Mouse (Mus musculus) naive thymus-derived CD4-positive, alpha-beta T cell, adult 2 months (primary cell): Measurements from ENCODE around the gene Plscr4.

Source experiments
- DNase-seq: peaks from one replicate; pipeline ENCODE4 v3.0.0-alpha.2; 2011; ENCODE audit warnings: low read depth

The Plscr4 gene

GRCm38 (mm10) chr9:92457261-92458058 lies at the start of gene Plscr4:
Gene Plscr4 (plus strand): TSS chr9:92457373.
- peak; percentile 7 for DNase-seq

GRCm38 (mm10) chr9:92410225-92410624 lies 46.9 kb upstream of the Plscr4 start:
- no peak for DNase-seq

DNA sequence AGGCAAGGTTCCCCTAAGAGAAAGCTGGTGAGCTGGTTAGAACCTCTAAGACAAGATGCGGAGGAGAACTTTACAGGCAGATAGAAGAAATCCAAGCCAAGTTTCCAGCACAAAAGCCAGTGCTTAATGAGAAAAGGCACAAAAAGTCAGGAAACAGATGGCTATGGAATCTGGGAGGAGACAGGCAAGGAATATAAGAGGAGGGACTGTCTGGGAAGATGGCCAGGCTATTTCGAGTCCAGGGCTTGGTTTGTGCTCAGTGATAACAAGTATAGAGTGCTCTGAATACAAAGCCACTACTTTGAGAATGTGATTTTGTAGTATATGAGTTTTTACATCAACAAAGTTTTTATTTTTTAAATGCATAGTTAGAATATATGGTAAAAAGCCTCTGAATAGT lies 45.1 kb upstream of the Plscr4 start:
- DNase-seq: no peak

- DNase-seq: no peak
Observed at GRCm38 (mm10) chr9:92413684-92414083, 43.5 kb upstream of the Plscr4 start.

- no peak for DNase-seq
Observed at GRCm38 (mm10) chr9:92437781-92438180, 19.4 kb upstream of the Plscr4 start.

- no peak for DNase-seq
Observed at GRCm38 (mm10) chr9:92441468-92441867, 15.7 kb upstream of the Plscr4 start.

DNA sequence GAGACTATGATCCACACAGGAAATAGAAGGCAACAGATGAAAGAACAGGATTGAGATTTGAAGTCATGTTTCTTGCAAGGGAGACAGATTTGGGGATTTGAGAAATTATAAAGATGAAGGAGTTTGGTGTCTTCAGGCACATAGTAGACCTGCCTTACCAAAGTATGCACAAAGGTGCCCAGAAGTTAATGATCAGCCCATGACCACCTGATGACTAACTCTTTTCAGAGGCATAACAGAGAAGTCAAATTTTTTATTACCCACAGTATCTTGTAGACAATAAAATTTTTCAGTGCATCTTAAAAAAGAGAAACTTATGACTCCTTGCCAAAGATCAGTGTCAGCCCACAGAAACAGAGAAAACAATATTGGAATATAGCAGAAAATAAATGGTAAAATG lies 12.6 kb upstream of the Plscr4 start:
- DNase-seq: no peak

DNA sequence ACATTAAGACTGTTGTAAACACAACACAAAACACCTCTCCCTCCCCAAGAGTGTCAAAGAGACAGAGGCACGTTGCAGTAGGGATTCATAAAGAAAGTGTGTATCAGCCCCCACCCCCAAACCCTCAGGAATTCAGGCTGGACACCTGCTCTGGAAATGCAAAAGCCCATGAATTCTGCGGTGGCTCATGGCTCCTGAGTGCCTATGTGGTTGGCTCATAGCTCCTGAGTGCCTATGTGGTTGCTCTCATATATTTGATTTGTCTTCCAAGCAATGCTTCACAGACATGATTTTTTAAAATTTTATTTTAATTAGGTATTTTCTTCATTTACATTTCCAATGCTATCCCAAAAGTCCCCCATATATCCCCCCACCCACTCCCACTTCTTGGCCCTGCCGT lies 568 bp upstream of the Plscr4 start:
- DNase-seq: no peak

- DNase-seq: peak; percentile 6
Observed at GRCm38 (mm10) chr9:92458059-92458402, 858 bp downstream of the Plscr4 start.

- peak; percentile 2 for DNase-seq
Observed at GRCm38 (mm10) chr9:92458418-92458817, 1.2 kb downstream of the Plscr4 start.

DNA sequence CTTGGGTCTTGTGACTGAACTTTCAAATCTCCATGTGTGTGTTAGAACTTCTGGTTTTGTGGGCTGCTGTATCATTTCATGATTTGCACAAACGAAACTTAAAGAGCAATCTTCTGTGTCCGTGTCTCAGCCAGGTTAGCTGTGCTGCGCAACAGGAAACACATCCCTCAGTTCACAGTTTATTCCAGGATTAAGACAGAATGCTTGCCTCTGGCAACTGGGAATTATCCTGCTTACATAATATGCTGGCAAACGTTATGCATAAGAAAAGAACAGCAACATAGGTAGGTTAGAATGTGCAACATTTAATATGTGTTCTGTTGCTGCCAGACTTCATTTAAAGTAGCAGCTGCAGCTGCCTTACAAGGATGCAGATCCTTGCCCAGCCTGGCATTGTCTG lies 10.6 kb downstream of the Plscr4 start:
- no peak for DNase-seq

- no peak for DNase-seq
Observed at GRCm38 (mm10) chr9:92472256-92472855, 15.2 kb downstream of the Plscr4 start.

GRCm38 (mm10) chr9:92473178-92473577 lies 16.0 kb downstream of the Plscr4 start:
- no peak for DNase-seq

DNA sequence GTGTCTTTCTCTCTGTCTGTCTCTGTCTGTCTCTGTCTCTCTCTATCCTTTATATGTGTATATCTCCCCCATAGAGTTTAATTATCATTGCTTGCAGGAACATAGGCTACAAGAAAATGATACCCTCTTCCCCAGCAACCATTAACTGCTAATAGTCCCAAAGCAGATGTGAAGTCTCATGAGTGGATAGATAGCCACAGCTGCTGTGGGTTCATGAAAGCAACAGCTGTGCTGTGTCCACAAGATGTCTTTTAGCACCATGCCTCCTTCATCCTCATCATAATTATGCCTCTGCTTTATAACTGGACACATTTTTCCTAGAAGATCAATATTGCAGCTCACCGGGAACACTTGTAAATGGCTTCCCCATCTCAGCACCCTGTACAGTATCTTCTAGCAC lies 17.1 kb downstream of the Plscr4 start:
- DNase-seq: no peak

DNA sequence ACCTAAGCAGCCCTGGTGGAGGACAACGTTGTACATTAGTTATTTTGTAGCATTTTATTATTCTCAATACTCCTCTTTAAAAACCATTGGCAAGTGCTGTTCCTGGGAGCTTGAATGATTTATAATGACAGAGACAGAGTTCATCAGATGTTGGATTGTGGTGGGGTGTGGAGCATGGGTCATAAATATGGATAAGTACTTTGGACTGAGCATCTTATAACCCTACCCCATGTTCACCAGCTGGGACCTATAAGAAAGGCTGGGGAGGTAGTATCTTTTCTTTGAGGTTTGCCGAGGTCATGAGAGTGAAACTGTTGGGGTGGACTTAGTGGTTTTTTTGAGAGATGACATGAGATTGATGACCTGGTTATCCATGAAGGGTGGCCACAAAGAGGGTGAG lies 24.5 kb downstream of the Plscr4 start:
- no peak for DNase-seq

DNA sequence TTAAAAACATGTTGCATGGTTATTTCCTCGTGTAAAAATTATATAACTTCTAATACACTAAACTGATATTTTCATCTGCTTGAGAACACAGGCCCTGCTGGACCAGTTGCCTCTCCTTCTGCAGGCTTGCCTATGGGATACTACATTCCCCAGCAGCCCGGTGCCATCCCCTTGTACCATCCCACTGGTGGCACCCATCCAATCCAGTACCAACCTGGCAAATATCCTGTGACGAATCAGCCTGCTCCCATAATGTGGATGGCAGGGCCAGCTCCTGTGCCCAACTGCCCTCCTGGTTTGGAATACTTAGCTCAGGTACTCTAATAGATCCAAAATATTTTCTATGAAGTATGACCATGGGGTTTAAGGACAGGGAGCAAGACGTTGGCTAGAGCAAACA lies 25.4 kb downstream of the Plscr4 start:
- DNase-seq: no peak

DNA sequence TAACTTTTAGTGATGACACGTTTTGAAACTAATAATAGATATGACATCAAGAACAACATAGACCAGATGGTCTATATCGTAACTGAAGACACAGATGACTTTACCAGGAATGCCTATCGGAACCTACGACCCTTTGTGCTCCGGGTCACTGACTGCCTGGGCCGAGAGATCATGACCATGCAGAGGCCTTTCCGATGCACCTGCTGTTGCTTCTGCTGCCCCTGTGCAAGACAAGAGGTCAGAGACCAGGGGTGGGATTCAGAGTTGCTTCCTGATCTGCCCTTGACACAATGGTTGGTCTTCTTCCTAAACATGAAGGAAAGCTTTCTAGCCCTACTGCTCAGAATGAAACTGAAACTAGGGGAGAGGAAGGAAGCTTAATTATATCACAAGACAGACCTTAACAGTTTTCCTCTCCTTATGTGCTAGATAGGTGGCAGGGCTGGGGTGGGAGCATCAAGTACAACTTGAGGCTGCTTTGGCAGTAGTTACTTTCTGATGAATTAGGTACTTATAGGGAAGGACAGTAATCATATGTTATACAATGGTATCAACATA lies 27.6 kb downstream of the Plscr4 start:
- no peak for DNase-seq

- DNase-seq: no peak
Observed at GRCm38 (mm10) chr9:92489857-92490256, 32.7 kb downstream of the Plscr4 start.

DNA sequence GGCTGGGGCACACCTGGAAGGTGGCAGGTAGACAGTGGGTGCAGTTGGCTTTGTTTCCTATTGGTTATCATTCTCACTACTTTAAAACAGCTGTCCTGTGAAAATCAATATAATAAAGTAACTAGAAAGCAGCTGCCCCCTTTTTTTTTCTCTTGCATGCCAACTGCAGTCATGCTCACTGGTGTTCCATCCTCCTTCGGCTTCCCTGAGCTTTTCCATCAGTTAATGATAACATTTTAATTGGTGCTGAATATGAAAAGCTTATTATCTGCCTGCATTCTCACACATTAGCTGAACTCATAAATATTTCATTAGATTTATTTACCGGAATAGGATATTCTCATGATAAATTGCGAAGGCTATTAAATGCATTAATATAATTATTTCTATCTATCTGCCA lies 33.1 kb downstream of the Plscr4 start:
- DNase-seq: no peak

- no peak for DNase-seq
Observed at GRCm38 (mm10) chr9:92491274-92491673, 34.1 kb downstream of the Plscr4 start.

DNA sequence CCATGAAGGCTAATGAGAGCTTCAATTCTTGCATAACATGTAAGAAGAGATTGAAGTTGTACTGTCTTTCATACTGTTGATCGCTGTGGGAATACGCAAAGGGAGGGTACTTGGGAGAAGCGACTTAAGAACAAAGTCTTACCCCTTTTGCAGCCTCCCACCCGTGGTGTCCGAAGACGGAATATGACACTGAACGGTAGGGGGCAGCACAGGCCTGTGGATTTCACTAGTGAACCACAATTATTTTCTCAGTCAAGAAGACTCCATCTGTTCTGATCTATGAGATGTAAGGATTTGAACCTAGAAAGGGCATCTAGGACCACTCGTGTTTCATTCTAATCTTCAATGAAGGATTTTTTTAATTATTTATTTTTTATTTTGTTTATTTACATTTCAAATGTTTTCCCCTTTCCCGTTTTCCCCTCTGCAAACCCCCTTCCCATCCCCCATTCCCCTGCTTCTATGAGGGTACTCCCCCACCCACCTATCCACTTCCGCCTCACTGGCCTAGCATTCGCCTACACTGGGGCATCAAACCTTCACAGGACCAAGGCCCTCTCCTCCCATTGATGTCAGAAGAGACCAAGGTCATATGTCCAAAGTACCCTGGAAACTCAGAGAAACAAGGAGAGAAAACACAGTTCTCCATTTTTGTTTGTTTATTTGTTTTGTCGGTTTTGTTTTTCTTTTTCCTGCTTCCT lies 42.7 kb downstream of the Plscr4 start:
- peak; percentile 55 for DNase-seq

- no peak for DNase-seq
Observed at GRCm38 (mm10) chr9:92504256-92504655, 47.1 kb downstream of the Plscr4 start.

GRCm38 (mm10) chr9:92504889-92505288 lies 47.7 kb downstream of the Plscr4 start:
- no peak for DNase-seq
